Mouse (Mus musculus): ENCODE results near the gene Trappc6a.

DNA sequence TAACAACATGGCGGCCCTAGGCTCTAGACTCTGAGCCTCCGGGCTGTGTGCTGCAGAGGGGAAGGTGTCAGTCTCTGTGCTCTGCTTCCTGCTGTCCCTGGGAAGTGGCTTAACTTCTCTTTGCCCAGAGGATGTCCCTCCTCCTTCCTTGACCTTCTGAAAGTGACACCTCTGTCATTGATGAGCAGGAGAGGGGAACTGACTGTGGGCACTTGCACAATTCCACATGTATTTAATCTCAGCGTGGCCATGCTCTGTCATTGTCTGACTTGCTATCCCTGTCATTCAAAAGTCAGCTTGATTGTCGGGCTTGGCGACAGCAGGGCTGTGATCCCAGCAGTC, 12.0 kb upstream of the Trappc6a start:
- TF ChIP-seq CTCF (IDR thresholded peaks at IDR 0.05; ENCODE audit: low read depth, low read length) = no peak
- TF ChIP-seq POLR2A (IDR thresholded peaks at IDR 0.05; ENCODE audit: insufficient read depth, low read length) = no peak
- TF ChIP-seq EP300 (IDR thresholded peaks at IDR 0.05; ENCODE audit: insufficient read depth, low read depth, low read length) = no peak
